Mouse (Mus musculus) mammary gland, adult 2 months (tissue): Measurements from ENCODE around the gene Olfr1191-ps1. TPM values are rescaled to one million over a fixed set of nuclear protein-coding genes. Genes with fewer than 3 reads are reported as not detected.

Experiments
- polyA plus RNA-seq: library from polyadenylated mRNA; depleted of rRNA; stranded (reverse); fragments of >200 nt; gene quantifications from 2 replicates; pipeline ENCODE4 v1.2.3, GENCODE M21; 2012; ENCODE audit warnings: low replicate concordance; rRNA removed

Olfr1191-ps1 gene
- not detected in 2 replicates for polyA plus RNA-seq

DNA sequence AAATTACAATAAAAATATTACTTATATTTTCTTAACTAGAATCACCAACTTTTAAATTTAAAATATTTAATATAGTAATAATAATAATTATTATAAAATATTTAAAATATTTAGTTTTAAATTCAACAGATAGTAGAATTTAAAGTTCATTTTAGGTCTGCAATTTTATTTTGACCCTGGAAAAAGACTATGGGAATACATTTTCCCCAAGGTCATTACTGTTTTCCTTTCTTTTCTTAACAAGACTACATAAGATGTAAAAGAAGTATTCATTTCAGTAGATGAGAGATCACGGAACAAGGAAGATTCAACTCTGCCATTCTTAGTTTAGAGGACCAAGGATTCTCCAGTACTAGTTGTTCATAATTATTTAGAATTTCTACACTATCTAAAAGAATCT is at the start of gene Olfr1191-ps1:
Gene Olfr1191-ps1, plus strand, starts transcription at position 301 of the 400 bp plus-strand sequence.

DNA sequence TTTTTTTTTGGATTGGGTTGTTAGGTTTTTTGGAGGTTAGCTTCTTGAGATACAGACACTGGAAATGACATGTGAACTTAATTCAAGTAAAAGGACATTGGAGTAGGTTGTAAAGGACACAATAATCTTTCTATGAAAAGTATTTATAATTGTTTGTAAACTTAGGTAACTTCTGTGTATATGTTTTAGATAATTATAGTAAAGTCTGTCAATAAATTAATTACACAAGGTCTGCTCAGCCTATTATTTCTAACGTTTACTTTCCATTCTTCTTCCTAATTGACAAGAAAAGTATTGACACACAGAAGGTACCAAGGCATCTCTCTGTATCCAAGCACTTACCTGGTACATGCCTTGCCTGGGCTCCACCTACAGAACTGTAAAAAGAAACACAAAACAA is 7.9 kb downstream of the Olfr1191-ps1 start, which contains the start of gene Olfr1192-ps1:
Gene Olfr1192-ps1, plus strand, starts transcription at position 301 of the 400 bp plus-strand sequence.

DNA sequence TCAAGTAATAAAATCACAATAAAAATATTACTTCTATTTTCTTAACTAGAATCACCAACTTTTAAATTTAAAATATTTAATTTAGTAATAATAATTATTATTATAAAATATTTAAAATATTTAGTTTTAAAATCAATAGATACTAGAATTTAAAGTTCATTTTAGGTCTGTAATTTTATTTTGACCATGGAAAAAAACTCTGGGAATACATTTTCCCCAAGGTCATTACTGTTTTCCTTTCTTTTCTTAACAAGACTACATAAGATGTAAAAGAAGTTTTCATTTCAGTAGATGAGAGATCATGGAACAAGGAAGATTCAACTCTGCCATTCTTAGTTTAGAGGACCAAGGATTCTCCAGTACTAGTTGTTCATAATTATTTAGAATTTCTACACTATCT is 35.0 kb downstream of the Olfr1191-ps1 start, which contains the start of gene Olfr1193:
Gene Olfr1193, plus strand, starts transcription at position 301 of the 400 bp plus-strand sequence.

DNA sequence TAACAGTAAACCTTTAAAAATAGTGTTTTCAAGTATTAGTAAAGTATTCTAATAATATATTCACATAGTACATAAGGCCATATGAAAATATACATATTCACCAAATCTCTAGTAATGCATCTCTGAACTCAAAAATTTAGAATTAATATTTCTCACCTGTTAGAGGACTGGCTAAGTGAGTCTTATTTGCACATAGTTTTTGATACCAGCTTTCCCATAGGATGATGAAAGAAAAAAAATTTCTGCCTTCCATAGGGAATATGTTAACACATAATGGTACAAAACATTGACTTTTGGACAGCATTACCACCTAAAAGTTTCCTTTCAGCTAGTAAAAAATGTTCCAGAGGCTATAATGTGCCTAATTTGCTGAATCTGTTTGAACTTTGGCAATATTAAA is 48.7 kb downstream of the Olfr1191-ps1 start, which contains the start of gene Olfr1195:
Gene Olfr1195, minus strand, starts transcription at position 101 of the 400 bp plus-strand sequence.

Other genes with a start within 250 kb of the Olfr1191-ps1 start
- not detected in 2 replicates for gene Olfr1179, start 234.1 kb upstream of the Olfr1191-ps1 start, polyA plus RNA-seq
- not detected in 2 replicates for gene Olfr1180, start 221.4 kb upstream of the Olfr1191-ps1 start, polyA plus RNA-seq
- gene Olfr1181, start 214.4 kb upstream of the Olfr1191-ps1 start, polyA plus RNA-seq: not detected in 2 replicates
- not detected in 2 replicates for gene Gm13757, start 191.4 kb upstream of the Olfr1191-ps1 start, polyA plus RNA-seq
- gene Olfr1183, start 185.7 kb upstream of the Olfr1191-ps1 start, polyA plus RNA-seq: not detected in 2 replicates
- gene Olfr1184, start 156.9 kb upstream of the Olfr1191-ps1 start, polyA plus RNA-seq: not detected in 2 replicates
- gene Olfr1185-ps1, start 147.2 kb upstream of the Olfr1191-ps1 start, polyA plus RNA-seq: not detected in 2 replicates
- not detected in 2 replicates for gene Olfr1186, start 122.0 kb upstream of the Olfr1191-ps1 start, polyA plus RNA-seq
- not detected in 2 replicates for gene Olfr1188, start 83.6 kb upstream of the Olfr1191-ps1 start, polyA plus RNA-seq
- gene Olfr1189, start 54.1 kb upstream of the Olfr1191-ps1 start, polyA plus RNA-seq: not detected in 2 replicates
- not detected in 2 replicates for gene Olfr1192-ps1, start 8.0 kb downstream of the Olfr1191-ps1 start, polyA plus RNA-seq
- gene Olfr1193, start 35.1 kb downstream of the Olfr1191-ps1 start, polyA plus RNA-seq: not detected in 2 replicates
- gene Olfr1195, start 48.6 kb downstream of the Olfr1191-ps1 start, polyA plus RNA-seq: not detected in 2 replicates
- not detected in 2 replicates for gene Olfr1196, start 64.1 kb downstream of the Olfr1191-ps1 start, polyA plus RNA-seq
- not detected in 2 replicates for gene Olfr1197, start 91.8 kb downstream of the Olfr1191-ps1 start, polyA plus RNA-seq
- not detected in 2 replicates for gene Olfr1198, start 110.8 kb downstream of the Olfr1191-ps1 start, polyA plus RNA-seq
- not detected in 2 replicates for gene Olfr1199, start 119.9 kb downstream of the Olfr1191-ps1 start, polyA plus RNA-seq
- gene Olfr1200, start 129.9 kb downstream of the Olfr1191-ps1 start, polyA plus RNA-seq: not detected in 2 replicates
- gene Olfr1201, start 152.5 kb downstream of the Olfr1191-ps1 start, polyA plus RNA-seq: not detected in 2 replicates
- not detected in 2 replicates for gene Olfr1202, start 174.0 kb downstream of the Olfr1191-ps1 start, polyA plus RNA-seq
- not detected in 2 replicates for gene Olfr1205, start 189.2 kb downstream of the Olfr1191-ps1 start, polyA plus RNA-seq
- gene Olfr1204, start 208.8 kb downstream of the Olfr1191-ps1 start, polyA plus RNA-seq: not detected in 2 replicates
- gene Olfr1206, start 222.7 kb downstream of the Olfr1191-ps1 start, polyA plus RNA-seq: not detected in 2 replicates